Mouse (Mus musculus): ENCODE measurements around the gene Gm20518.

DNA sequence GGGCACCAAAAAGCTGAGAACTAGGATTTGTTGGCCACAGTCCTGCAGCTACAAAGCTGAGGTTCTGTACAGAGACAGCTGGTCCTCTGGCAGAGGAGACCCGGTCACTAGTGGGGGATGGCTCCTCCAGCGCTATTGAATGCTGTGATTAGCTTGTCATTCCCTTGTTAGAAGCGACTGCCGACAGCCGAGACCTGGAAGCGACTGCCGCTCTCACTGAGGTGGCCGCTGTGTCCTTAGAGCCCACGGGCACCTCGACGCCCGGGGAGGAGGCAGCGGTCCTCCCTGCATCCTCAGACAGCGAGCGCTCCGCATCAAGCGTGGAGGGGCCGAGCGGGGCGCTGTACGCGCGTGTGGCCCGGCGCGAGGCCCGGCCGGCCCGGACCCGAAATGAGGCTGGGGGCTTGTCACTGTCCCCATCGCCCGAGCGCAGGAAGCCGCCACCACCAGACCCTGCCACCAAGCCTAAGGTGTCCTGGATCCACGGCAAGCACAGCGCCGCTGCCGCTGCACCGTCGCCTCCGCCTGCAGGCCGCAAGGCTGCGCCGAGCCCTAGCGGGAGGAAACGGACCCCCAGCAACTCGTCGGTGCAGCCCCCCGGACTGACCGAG is 84.8 kb downstream of the Gm20518 start:
- TF ChIP-seq GATA1 (IDR thresholded peaks at IDR 0.05; ENCODE audit: borderline replicate concordance, low read length) (no peak), FLI1 (IDR thresholded peaks at IDR 0.05; ENCODE audit: low read length) (no peak)

Data from megakaryocyte, embryonic 14.5 days (primary cell).